Mouse (Mus musculus) lung, embryonic 16.5 days (tissue): ENCODE data around the gene Rad18. TPM values are rescaled to one million over a fixed set of nuclear protein-coding genes. Genes with fewer than 3 reads are reported as not detected.

Source experiments
- ATAC-seq: fragments of 200-750 bp; cut with Nextera tagmentation; 2 replicates; pipeline ENCODE4 v1.8.0; 2017; ENCODE audit warnings: low read depth, mild to moderate bottlenecking, moderate library complexity
- H3K27ac ChIP-seq: fragments of 300-500 bp; sonication (generic); 2 replicates; pipeline ENCODE4 v1.5.1; 2014; ENCODE audit warnings: mild to moderate bottlenecking, control low read depth, low read length
- H3K27me3 ChIP-seq: fragments of 300-500 bp; sonication (generic); 2 replicates; pipeline ENCODE4 v1.6.1; 2014; ENCODE audit warnings: low read depth, low read length, mixed read lengths; ENCODE audit not compliant: control insufficient read depth, insufficient read depth
- H3K36me3 ChIP-seq: fragments of 300-500 bp; sonication (generic); 2 replicates; pipeline ENCODE4 v1.6.1; 2014; ENCODE audit warnings: low read length; ENCODE audit not compliant: control insufficient read depth, insufficient read depth
- H3K4me1 ChIP-seq: fragments of 300-500 bp; sonication (generic); replicated peaks from 2 replicates; pipeline ENCODE4 v1.6.1; 2014; ENCODE audit warnings: low read length, mixed read lengths; ENCODE audit not compliant: control insufficient read depth, insufficient read depth
- H3K4me2 ChIP-seq: fragments of 300-500 bp; sonication (generic); 2 replicates; pipeline ENCODE4 v1.6.1; 2014; ENCODE audit warnings: low read depth, low read length, control low read depth
- H3K4me3 ChIP-seq: fragments of 300-500 bp; sonication (generic); 2 replicates; pipeline ENCODE4 v1.5.1; 2014; ENCODE audit warnings: mild to moderate bottlenecking, low read length, control low read depth
- H3K9ac ChIP-seq: fragments of 300-500 bp; sonication (generic); 2 replicates; pipeline ENCODE4 v1.6.1; 2014; ENCODE audit warnings: low read length, control low read depth
- H3K9me3 ChIP-seq: fragments of 300-500 bp; sonication (generic); 2 replicates; pipeline ENCODE4 v1.6.1; 2016; ENCODE audit warnings: low read length; ENCODE audit not compliant: control insufficient read depth
- WGBS: fragments of 180-500 bp; shearing (Covaris S2); extraction: QIAGEN DNeasy Blood & Tissue Kit; methylation state at CpG from one replicate; pipeline ENCODE4 v1.1.7; 2014; 5-methylcytosine and 5-hydroxymethylcytosine counted together
- polyA plus RNA-seq: library from polyadenylated mRNA; unstranded; fragments of >200 nt; fragmentation: Nextera tagmentation; extraction: Ambion mirVana; gene quantifications from 2 replicates; pipeline ENCODE4 v1.2.1, GENCODE M21; 2015

The Rad18 gene
- polyA plus RNA-seq, 1 experiment from 2014 or later, result 40.3 TPM

DNA sequence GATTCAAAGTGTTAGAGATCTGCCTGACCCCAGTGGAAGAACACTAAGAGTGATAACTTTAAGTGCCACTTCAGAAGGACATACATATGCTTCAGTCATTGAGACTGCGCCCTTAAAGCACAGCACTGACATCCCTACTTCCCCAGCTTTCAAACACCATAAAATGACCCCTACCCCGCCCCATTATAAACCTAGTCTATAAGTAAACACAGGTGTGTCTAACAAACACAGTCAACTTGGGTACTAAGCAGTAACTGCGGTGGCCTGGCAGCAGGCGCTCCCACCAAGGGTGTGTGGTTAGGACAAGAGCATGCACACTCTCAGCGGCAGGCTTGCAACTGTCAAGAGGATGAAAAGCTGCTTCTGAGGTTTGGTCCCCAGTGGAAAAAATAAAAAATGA is 76.5 kb downstream of the Rad18 start:
- Histone ChIP-seq H3K9me3 (no peaks in the 10 kb centered on the region), H3K27me3 (no peaks in the 10 kb centered on the region), H3K27ac (no peak overlapping the region), H3K36me3 (0 out of 2 replicates have a peak, but pooled peaks cover 2% of the 10 kb centered on the region), H3K4me2 (no peak overlapping the region), H3K4me3 (no peak overlapping the region), H3K4me1 (no peaks in the 10 kb centered on the region), H3K9ac (no peak overlapping the region)
- ATAC-seq, result no peak
- WGBS, result 84% methylated on average over 5 of the region's 5 CpGs

DNA sequence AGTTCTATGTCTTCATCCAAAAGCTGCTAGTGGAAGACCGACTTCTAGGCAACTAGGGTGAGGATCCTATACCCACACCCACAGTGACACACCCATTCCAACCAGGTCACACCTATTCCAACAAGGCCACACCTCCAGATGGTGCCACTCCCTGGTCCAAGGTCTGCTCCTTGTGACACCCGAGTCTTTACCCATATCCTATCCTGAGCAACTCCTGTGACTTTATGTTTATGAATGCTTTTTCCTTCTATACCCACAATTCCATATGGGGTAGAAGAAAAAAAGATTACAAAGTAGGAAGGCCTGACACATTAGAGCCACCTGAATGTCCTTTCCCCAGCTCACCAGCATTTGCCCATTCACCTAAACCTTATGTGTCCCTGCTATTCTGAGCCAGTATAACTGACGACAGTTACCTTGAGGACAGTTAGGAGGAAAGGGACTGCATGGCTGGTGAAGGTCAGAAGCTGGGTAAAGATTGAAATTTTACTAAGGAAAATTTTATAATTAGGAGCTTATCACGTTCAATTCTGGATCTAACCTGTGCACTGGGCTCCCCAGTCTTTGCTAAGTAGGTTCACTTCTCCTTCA is 78.7 kb downstream of the Rad18 start:
- H3K4me1 ChIP-seq, result no peaks in the 10 kb centered on the region
- 82% methylated on average over 4 of the region's 4 CpGs for WGBS
- H3K4me2 ChIP-seq, result no peak overlapping the region
- no peaks in the 10 kb centered on the region for H3K9me3 ChIP-seq
- no peak overlapping the region for H3K9ac ChIP-seq
- no peak overlapping the region for H3K27ac ChIP-seq
- ATAC-seq, result no peak
- no peaks in the 10 kb centered on the region for H3K27me3 ChIP-seq
- H3K4me3 ChIP-seq, result no peak overlapping the region
- H3K36me3 ChIP-seq, result 0 out of 2 replicates have a peak, but pooled peaks cover 2% of the 10 kb centered on the region

DNA sequence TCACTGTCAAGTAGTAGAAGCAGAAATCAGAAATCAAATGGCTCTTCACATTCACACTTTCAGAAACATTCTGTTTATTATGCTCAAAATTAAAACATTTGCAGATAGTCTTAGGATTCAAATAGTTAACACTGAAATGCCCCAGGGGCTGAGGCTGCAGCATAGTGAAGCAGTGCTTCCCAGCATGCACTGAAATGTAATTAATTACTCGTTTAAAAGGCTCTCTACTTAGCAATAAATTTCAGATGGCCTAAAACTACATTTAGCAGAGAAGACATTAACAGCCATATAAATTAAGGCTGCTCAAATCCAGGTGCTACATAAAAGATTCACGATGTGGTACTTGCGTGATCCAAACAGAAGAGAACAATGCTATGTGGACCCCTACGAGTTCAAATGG is 87.5 kb downstream of the Rad18 start:
- 78% methylated on average over 4 of the region's 4 CpGs for WGBS
- H3K27ac ChIP-seq, result no peak overlapping the region
- no peak for ATAC-seq

DNA sequence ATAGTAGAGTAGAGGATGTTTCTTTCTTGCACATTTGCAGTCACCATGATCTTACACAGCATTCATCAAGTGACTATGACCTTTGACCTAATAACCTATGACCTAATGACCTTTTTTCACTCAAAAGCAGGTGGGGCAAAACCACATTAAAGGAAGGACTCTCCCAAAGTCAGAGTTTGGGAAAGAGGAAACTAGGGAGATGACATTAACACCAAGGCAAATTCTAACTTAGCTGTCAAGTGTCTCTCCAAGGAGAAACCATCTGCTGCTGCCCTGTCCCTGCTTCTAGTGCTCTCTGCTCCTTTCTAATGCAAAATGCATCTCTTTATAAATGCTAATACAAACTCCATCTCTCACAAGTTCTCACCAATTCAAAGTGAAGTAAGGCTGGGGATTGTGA is 92.6 kb downstream of the Rad18 start:
- no peak overlapping the region for H3K27ac ChIP-seq
- no peak overlapping the region for H3K4me2 ChIP-seq
- H3K27me3 ChIP-seq, result no peaks in the 10 kb centered on the region
- no peaks in the 10 kb centered on the region for H3K4me1 ChIP-seq
- no peak for ATAC-seq
- H3K9ac ChIP-seq, result no peak overlapping the region
- H3K36me3 ChIP-seq, result no peaks in the 10 kb centered on the region
- H3K4me3 ChIP-seq, result no peak overlapping the region
- H3K9me3 ChIP-seq, result no peaks in the 10 kb centered on the region

More for the DNA sequence above, 87.5 kb downstream of the Rad18 start:
- H3K4me2 ChIP-seq, result no peak overlapping the region
- H3K4me3 ChIP-seq, result no peak overlapping the region
- H3K9ac ChIP-seq, result no peak overlapping the region
- no peaks in the 10 kb centered on the region for H3K4me1 ChIP-seq
- no peaks in the 10 kb centered on the region for H3K36me3 ChIP-seq
- H3K27me3 ChIP-seq, result no peaks in the 10 kb centered on the region
- H3K9me3 ChIP-seq, result no peaks in the 10 kb centered on the region

DNA sequence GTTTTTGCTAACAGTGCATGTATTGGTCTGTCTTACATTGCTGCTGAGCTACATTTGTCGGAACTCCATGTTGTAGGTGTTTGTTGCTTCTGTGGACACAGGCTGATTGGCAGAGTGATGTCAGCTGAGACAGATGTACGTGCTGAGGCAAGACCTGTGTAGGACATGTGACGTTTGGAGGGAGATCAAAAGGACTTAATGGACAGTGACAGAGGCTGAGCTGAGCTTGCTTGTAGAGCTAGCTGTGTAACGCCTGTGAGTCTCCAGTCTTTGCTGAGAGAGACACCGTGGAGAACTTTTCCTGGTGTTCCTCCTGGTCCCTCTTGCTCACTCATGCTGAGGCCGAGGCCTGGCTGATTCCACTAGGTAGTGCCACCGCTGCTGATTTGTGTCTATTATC is 101.5 kb downstream of the Rad18 start:
- Histone ChIP-seq H3K4me3 (no peak overlapping the region), H3K27me3 (no peaks in the 10 kb centered on the region), H3K36me3 (no peaks in the 10 kb centered on the region), H3K4me2 (no peak overlapping the region), H3K27ac (no peak overlapping the region), H3K9me3 (no peaks in the 10 kb centered on the region), H3K9ac (no peak overlapping the region), H3K4me1 (no peaks in the 10 kb centered on the region)
- no peak for ATAC-seq
- WGBS, result 79% methylated on average over 7 of the region's 7 CpGs

DNA sequence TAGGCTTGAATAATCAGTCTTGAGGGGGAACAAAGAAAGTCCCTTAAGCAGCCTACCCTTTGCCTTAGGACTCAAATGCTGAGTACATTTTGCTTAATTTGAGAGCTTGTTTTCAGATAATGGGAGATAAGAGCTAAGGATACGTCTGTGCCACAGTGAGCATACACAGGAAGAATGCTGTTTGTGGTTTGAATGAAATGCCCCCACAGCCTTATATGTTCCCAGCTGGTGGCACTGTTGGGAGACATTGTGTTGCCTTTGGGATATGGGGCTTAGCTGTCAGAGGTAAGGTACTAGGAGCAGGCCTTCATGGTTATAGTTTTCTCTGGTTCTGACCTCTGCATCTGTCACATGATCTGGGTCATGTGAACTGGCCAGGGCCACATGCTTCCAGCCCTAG is 108.6 kb downstream of the Rad18 start:
- 16% methylated on average over 1 of the region's 1 CpGs for WGBS

DNA sequence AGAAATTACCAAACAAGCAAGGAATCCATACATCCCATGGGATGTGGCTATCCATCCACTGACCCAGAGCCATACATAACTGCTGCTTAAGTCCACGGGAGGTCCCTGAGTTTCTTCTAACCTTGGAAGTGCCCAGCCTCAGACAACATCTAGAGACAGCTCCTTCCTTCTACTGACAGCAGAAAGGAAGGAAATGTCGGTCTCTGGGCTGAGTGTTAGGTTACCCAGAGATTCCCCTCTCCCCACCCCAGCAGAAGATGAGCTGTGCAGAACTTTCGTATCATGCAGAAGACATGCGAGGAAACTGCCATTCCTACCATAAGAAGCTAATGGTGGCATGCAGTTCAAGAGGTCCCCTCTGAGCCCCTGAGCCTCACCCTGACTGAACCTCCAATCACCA is 109.5 kb downstream of the Rad18 start:
- Histone ChIP-seq H3K4me1 (no peaks in the 10 kb centered on the region), H3K9ac (no peak overlapping the region), H3K27ac (no peak overlapping the region), H3K4me3 (no peak overlapping the region), H3K36me3 (no peaks in the 10 kb centered on the region), H3K4me2 (no peak overlapping the region), H3K27me3 (no peaks in the 10 kb centered on the region), H3K9me3 (no peaks in the 10 kb centered on the region)
- WGBS, result 74% methylated on average over 4 of the region's 4 CpGs
- no peak for ATAC-seq

More for the DNA sequence above, 108.6 kb downstream of the Rad18 start:
- no peak overlapping the region for H3K9ac ChIP-seq
- no peaks in the 10 kb centered on the region for H3K4me1 ChIP-seq
- H3K27me3 ChIP-seq, result no peaks in the 10 kb centered on the region
- H3K36me3 ChIP-seq, result no peaks in the 10 kb centered on the region
- H3K27ac ChIP-seq, result no peak overlapping the region
- no peaks in the 10 kb centered on the region for H3K9me3 ChIP-seq
- no peak for ATAC-seq
- no peak overlapping the region for H3K4me2 ChIP-seq
- H3K4me3 ChIP-seq, result no peak overlapping the region

DNA sequence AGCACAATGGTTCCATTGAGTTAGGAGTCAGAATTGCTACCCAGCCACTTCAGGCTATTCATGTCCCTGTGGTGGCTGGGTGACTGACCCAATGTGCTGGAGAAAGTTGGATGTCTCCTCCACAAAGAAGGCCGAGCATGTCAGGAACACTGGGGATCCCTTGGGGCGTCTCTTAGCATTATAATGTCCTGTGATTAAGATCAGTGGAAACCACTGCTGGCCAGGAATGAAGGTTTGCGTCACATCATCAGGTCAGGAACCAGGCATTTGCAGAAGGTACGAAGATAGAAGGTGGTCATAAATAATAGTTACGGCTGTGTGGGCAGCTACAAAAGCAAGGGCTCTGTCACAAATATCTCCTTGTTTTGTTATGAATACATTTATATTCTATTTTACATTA is 111.5 kb downstream of the Rad18 start:
- H3K27ac ChIP-seq, result no peak overlapping the region
- H3K27me3 ChIP-seq, result no peaks in the 10 kb centered on the region
- H3K4me1 ChIP-seq, result no peaks in the 10 kb centered on the region
- H3K4me2 ChIP-seq, result no peak overlapping the region
- 84% methylated on average over 5 of the region's 5 CpGs for whole genome bisulfite sequencing
- H3K36me3 ChIP-seq, result no peaks in the 10 kb centered on the region
- no peak for ATAC-seq
- H3K9ac ChIP-seq, result no peak overlapping the region
- no peak overlapping the region for H3K4me3 ChIP-seq
- H3K9me3 ChIP-seq, result no peaks in the 10 kb centered on the region

DNA sequence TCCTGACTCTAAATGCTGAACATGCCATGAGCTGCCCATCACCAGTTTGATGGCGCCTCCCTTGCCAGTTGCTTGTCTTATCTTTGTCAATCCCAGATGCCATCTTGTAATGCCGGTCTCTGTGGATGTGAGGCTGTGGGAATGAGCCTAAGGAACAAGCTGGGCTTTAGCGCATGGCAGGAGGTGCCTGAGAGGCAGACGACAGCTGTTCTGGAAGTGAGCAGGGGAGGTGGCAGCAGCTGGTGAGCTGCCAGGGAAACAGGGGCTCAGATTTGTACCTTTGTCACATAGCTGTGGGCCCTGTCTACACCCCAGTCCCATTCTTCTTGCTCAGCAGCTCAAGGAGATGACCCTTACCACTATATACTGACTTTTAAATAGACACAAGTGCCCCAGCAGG is 114.5 kb downstream of the Rad18 start:
- H3K4me3 ChIP-seq, result no peak overlapping the region
- H3K9ac ChIP-seq, result no peak overlapping the region
- no peaks in the 10 kb centered on the region for H3K9me3 ChIP-seq
- no peak overlapping the region for H3K4me2 ChIP-seq
- no peak overlapping the region for H3K27ac ChIP-seq
- H3K4me1 ChIP-seq, result no peaks in the 10 kb centered on the region
- H3K36me3 ChIP-seq, result no peaks in the 10 kb centered on the region
- H3K27me3 ChIP-seq, result no peaks in the 10 kb centered on the region
- 61% methylated on average over 4 of the region's 4 CpGs for WGBS
- no peak for ATAC-seq

DNA sequence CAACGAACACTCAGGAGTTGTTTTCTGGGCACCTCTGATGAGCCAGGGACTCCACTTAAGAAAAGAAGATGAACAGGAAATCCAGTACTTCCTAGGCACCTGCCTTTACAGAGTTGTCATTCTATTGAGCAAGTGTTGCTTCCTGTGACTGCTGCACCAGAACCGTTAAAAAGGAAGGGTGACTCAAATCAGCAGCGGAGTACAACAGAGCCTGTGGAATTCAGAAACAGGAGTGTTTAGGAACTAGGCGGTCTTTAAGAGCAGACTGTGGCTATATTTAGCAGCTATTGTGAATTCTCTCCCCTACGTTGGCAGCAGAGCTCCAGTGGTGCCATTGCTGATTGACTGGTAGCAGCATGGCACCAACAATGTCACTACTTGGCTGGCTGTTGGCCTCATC is 119.3 kb downstream of the Rad18 start:
- Histone ChIP-seq H3K27me3 (no peaks in the 10 kb centered on the region), H3K36me3 (no peaks in the 10 kb centered on the region), H3K4me1 (no peaks in the 10 kb centered on the region), H3K4me2 (no peak overlapping the region), H3K4me3 (no peak overlapping the region), H3K27ac (no peak overlapping the region), H3K9ac (no peak overlapping the region), H3K9me3 (no peaks in the 10 kb centered on the region)
- 46% methylated on average over 5 of the region's 5 CpGs for WGBS
- ATAC-seq, result no peak
